Mouse (Mus musculus) myocyte (in vitro differentiated cells): ENCODE data around the gene Tgm2.

Experiments used
- CEBPB ChIP-seq: IDR thresholded peaks from 2 replicates; pipeline ENCODE4 v1.6.1; 2011; ENCODE audit warnings: mild to moderate bottlenecking, moderate library complexity; ENCODE audit not compliant: poor library complexity, insufficient read depth, severe bottlenecking
- E2F4 ChIP-seq: IDR thresholded peaks from one replicate; pipeline ENCODE4 v1.6.1; 2011; ENCODE audit warnings: mild to moderate bottlenecking, control low read depth, moderate library complexity; ENCODE audit not compliant: insufficient read depth
- MAX ChIP-seq: IDR thresholded peaks from one replicate; pipeline ENCODE4 v1.6.1; 2011; ENCODE audit warnings: low read depth, mild to moderate bottlenecking, control low read depth
- MYOD1 ChIP-seq, 3 experiments: IDR thresholded peaks; one replicate each; pipeline ENCODE4 v1.6.1; 2011; ENCODE audit warnings: control low read depth in 2 of 3, low read depth in 2 of 3, mild to moderate bottlenecking in 2 of 3, moderate library complexity in 1 of 3; ENCODE audit not compliant: insufficient read length in 2 of 3, control insufficient read depth in 1 of 3
- POLR2A ChIP-seq: IDR thresholded peaks from one replicate; pipeline ENCODE4 v1.6.1; 2011; ENCODE audit warnings: low read depth, mild to moderate bottlenecking, control low read depth, moderate library complexity; ENCODE audit not compliant: insufficient read length
- POLR2AphosphoS2 ChIP-seq: IDR thresholded peaks from one replicate; pipeline ENCODE4 v1.6.1; 2011; ENCODE audit warnings: low read depth, control low read depth; ENCODE audit not compliant: insufficient read length
- REST ChIP-seq: IDR thresholded peaks from one replicate; pipeline ENCODE4 v1.6.1; 2011; ENCODE audit warnings: mild to moderate bottlenecking, control low read depth, moderate library complexity; ENCODE audit not compliant: insufficient read depth, insufficient read length
- TCF12 ChIP-seq: IDR thresholded peaks from one replicate; pipeline ENCODE4 v1.6.1; 2011; ENCODE audit warnings: mild to moderate bottlenecking, control low read depth; ENCODE audit not compliant: poor library complexity, insufficient read depth, severe bottlenecking
- USF1 ChIP-seq: IDR thresholded peaks from one replicate; pipeline ENCODE4 v1.6.1; 2011; ENCODE audit warnings: low read depth, mild to moderate bottlenecking, control low read depth, moderate library complexity

DNA sequence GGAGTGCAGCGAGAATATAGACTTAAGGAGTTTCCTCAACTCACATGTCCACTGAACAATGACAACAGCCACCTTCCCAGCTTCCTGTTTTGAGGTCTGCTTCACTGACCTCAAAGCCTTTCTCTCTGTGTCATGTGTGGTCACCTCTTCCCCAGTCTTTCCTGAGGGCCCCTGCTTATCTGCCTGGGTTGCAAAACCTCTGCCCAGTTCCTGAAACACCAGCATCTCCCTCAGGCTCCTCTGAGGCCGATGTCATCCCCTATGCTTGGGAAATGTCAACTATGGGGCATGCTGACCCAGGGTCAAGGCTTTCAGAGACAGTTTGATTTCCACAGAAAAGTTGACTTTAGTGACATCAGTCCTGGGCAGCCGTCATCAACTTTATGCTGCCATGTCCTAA, 29.2 kb upstream of the Tgm2 start:
- TF ChIP-seq POLR2A (no peak), MYOD1 (IDR thresholded peaks at IDR 0.05; ENCODE audit: control insufficient read depth in 1 of 3, insufficient read length in 2 of 3, low read depth in 2 of 3) (no peak), POLR2AphosphoS2 (no peak), E2F4 (no peak), TCF12 (no peak), CEBPB (no peak), USF1 (no peak), MAX (no peak), REST (no peak)
